Comparison of ENCODE assay signal across 9 mouse cellular contexts in genomic region chr13:51976620-51977214, GRCm38 (mm10).
DNase-seq lines count a peak whose midpoint lies in the region; ATAC-seq and TF ChIP-seq lines count a peak whose summit lies in the region.
"Had no signal": no experiment of that assay in that cellular context is flagged by ENCODE, and none has a peak within 500 bp of the region (broad histone marks: within the 10 kb centered on the region; RNA-seq: fewer than 3 reads in every experiment).

No protein-coding gene starts in this region.

- TF ChIP-seq POLR2A in heart, adult 2 months (IDR thresholded peaks at IDR 0.05; ENCODE audit: insufficient read depth, low read depth, low read length): no peak

- no peaks in the 10 kb centered on the region for H3K9me3 ChIP-seq in lung, embryonic 15.5 days
- H3K9me3 ChIP-seq in intestine, embryonic 14.5 days (ENCODE audit: control insufficient read depth, low read length): no peaks in the 10 kb centered on the region
- H3K9me3 ChIP-seq in hindbrain, embryonic 16.5 days (ENCODE audit: control insufficient read depth, low read length): no peaks in the 10 kb centered on the region

- 66% methylated on average over 6 of the region's 6 CpGs for WGBS in heart, adult 2 months
- 54% methylated on average over 6 of the region's 6 CpGs for WGBS in lung, embryonic 15.5 days
- 76% methylated on average over 6 of the region's 6 CpGs for whole genome bisulfite sequencing in intestine, embryonic 14.5 days
- WGBS in hindbrain, embryonic 16.5 days: 73% methylated on average over 6 of the region's 6 CpGs

- H3K4me2 ChIP-seq in lung, embryonic 15.5 days: no peak overlapping the region
- no peak overlapping the region for H3K4me2 ChIP-seq in intestine, embryonic 14.5 days (ENCODE audit: low read length)
- H3K4me2 ChIP-seq in hindbrain, embryonic 16.5 days (ENCODE audit: low read length): no peak overlapping the region

- no peak for DNase-seq in heart, adult 2 months
- no peak for DNase-seq in heart, postnatal 25 days (ENCODE audit: low spot score)
- no peak for DNase-seq in lung, adult 18-20 months
- DNase-seq in intestine, embryonic 14.5 days (ENCODE audit: low spot score): no peak
- peak; percentile 39 for DNase-seq in lung, postnatal 10 days
- DNase-seq in neural tube, embryonic 10.5 days (ENCODE audit: extremely low spot score, low spot score): no peak
- DNase-seq: right cerebral cortex, adult 18-20 months had no signal

- no peak for TF ChIP-seq EP300 in heart, adult 2 months (IDR thresholded peaks at IDR 0.05; ENCODE audit: insufficient read depth, low read depth, low read length)

- H3K27me3 ChIP-seq in heart, adult 2 months (ENCODE audit: control insufficient read depth, insufficient read depth, low read length): no peaks in the 10 kb centered on the region
- no peaks in the 10 kb centered on the region for H3K27me3 ChIP-seq in lung, embryonic 15.5 days
- no peaks in the 10 kb centered on the region for H3K27me3 ChIP-seq in intestine, embryonic 14.5 days (replicated peaks; ENCODE audit: control insufficient read depth, insufficient read depth, low read length)
- H3K27me3 ChIP-seq in hindbrain, embryonic 16.5 days (replicated peaks; ENCODE audit: control insufficient read depth, insufficient read depth, low read length): no peaks in the 10 kb centered on the region

- H3K4me1 ChIP-seq in heart, adult 2 months (ENCODE audit: control insufficient read depth, insufficient read depth, low read length): peaks cover 12% of the 10 kb centered on the region
- peaks cover 51% of the 10 kb centered on the region for H3K4me1 ChIP-seq in lung, embryonic 15.5 days
- H3K4me1 ChIP-seq in intestine, embryonic 14.5 days (replicated peaks; ENCODE audit: control insufficient read depth, insufficient read depth, low read length): peaks cover 31% of the 10 kb centered on the region
- H3K4me1 ChIP-seq in hindbrain, embryonic 16.5 days (ENCODE audit: control insufficient read depth, insufficient read depth, low read depth, low read length): peaks cover 4% of the 10 kb centered on the region; the same call in 1 of the 2 replicates

- no peak overlapping the region for H3K4me3 ChIP-seq in heart, adult 2 months
- no peak overlapping the region for H3K4me3 ChIP-seq in lung, embryonic 15.5 days
- H3K4me3 ChIP-seq in intestine, embryonic 14.5 days (ENCODE audit: low read depth, low read length): no peak overlapping the region
- H3K4me3 ChIP-seq in hindbrain, embryonic 16.5 days (ENCODE audit: low read length): no peak overlapping the region

- peak overlapping the region; percentile 57 for H3K27ac ChIP-seq in heart, adult 2 months
- peak overlapping the region; percentile 93 for H3K27ac ChIP-seq in lung, embryonic 15.5 days
- H3K27ac ChIP-seq in intestine, embryonic 14.5 days (ENCODE audit: low read depth): peak overlapping the region; percentile 14; the same call in 1 of the 2 replicates
- H3K27ac ChIP-seq in hindbrain, embryonic 16.5 days (ENCODE audit: low read depth, low read length): no peak overlapping the region

- intact Hi-C loops in heart, adult 2 months (cut with DNase I): loop anchor here (2.0 to 5.0 kb wide), 4 partner anchors 44 to 246 kb away; partner anchors contain the start of gene Gadd45g
- intact Hi-C loops in heart, postnatal 25 days (cut with DNase I): loop anchor here (5.0 kb wide), 2 partner anchors 44 to 101 kb away; no protein-coding TSS in a partner anchor

- H3K9ac ChIP-seq in heart, adult 2 months (ENCODE audit: low read depth, low read length): peak overlapping the region; percentile 45
- H3K9ac ChIP-seq in lung, embryonic 15.5 days: no peak overlapping the region
- H3K9ac ChIP-seq in intestine, embryonic 14.5 days (ENCODE audit: low read length): no peak overlapping the region
- H3K9ac ChIP-seq in hindbrain, embryonic 16.5 days (ENCODE audit: low read depth, low read length): no peak overlapping the region

- H3K79me2 ChIP-seq in heart, adult 2 months (replicated peaks; ENCODE audit: control insufficient read depth, insufficient read depth, low read length): no peaks in the 10 kb centered on the region

- no peak for ATAC-seq in lung, embryonic 15.5 days (ENCODE audit: borderline replicate concordance, extremely low read depth, low FRiP score, low TSS enrichment)
- ATAC-seq in intestine, embryonic 14.5 days (replicated peaks; ENCODE audit: low FRiP score, low TSS enrichment, low read depth): no peak
- no peak for ATAC-seq in hindbrain, embryonic 16.5 days

- no peak for TF ChIP-seq CTCF in heart, adult 2 months (IDR thresholded peaks at IDR 0.05)

- H3K36me3 ChIP-seq in heart, adult 2 months (ENCODE audit: control insufficient read depth, insufficient read depth, low read length): no peaks in the 10 kb centered on the region
- no peaks in the 10 kb centered on the region for H3K36me3 ChIP-seq in lung, embryonic 15.5 days
- no peaks in the 10 kb centered on the region for H3K36me3 ChIP-seq in intestine, embryonic 14.5 days (ENCODE audit: control insufficient read depth, insufficient read depth, low read length)
- no peaks in the 10 kb centered on the region for H3K36me3 ChIP-seq in hindbrain, embryonic 16.5 days (ENCODE audit: control insufficient read depth, insufficient read depth, low read length)
